Mouse (Mus musculus): ENCODE data around the gene Hao2. TPM values are rescaled to one million over a fixed set of nuclear protein-coding genes. Genes with fewer than 3 reads are reported as not detected.

The Hao2 gene
- polyA plus RNA-seq, 1 experiment = 0.97 TPM

- Histone ChIP-seq H3K4me1 (ENCODE audit: control insufficient read depth, insufficient read depth, low read length) (no peaks in the 10 kb centered on the region), H3K27ac (ENCODE audit: control insufficient read depth, insufficient read depth, low read depth, low read length, poor library complexity) (no peak overlapping the region), H3K4me3 (replicated peaks; ENCODE audit: control insufficient read depth, low read depth, low read length) (no peak overlapping the region)
- 51% methylated on average over 2 of the region's 2 CpGs for whole genome bisulfite sequencing
- TF ChIP-seq CTCF (IDR thresholded peaks at IDR 0.05; ENCODE audit: control insufficient read depth, insufficient read depth, low read length) (no peak), POLR2A (IDR thresholded peaks at IDR 0.05; ENCODE audit: borderline replicate concordance, control insufficient read depth, low read depth, low read length) (no peak)
Observed at GRCm38 (mm10) chr3:98888206-98888605, 4.8 kb downstream of the Hao2 start.

DNA sequence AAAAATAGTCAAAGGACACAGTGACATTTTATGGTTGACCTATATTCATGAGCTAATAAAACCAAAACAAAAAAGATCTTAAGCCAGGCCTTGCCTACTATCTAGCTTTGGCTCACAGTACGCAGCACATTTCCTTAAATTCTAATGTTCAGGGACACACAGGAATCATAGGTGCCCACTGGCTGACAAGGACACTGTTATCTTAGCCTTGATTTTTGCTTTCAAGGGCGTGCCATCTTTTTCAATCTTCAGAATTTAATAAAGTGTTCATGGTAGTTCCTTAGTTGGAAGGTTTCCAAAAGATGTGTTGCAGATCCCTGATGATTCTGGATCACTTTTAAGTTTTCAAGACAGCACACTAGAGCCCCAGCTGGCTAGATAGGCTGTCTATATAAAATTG lies 12.2 kb downstream of the Hao2 start:
- no peak for TF ChIP-seq CTCF (IDR thresholded peaks at IDR 0.05; ENCODE audit: control insufficient read depth, insufficient read depth, low read length)
- no peak for TF ChIP-seq POLR2A (IDR thresholded peaks at IDR 0.05; ENCODE audit: borderline replicate concordance, control insufficient read depth, low read depth, low read length)
- 72% methylated on average over 2 of the region's 2 CpGs for WGBS
- H3K4me3 ChIP-seq (replicated peaks; ENCODE audit: control insufficient read depth, low read depth, low read length) = no peak overlapping the region
- no peak overlapping the region for H3K27ac ChIP-seq (ENCODE audit: control insufficient read depth, insufficient read depth, low read depth, low read length, poor library complexity)
- H3K4me1 ChIP-seq (ENCODE audit: control insufficient read depth, insufficient read depth, low read length) = no peaks in the 10 kb centered on the region

DNA sequence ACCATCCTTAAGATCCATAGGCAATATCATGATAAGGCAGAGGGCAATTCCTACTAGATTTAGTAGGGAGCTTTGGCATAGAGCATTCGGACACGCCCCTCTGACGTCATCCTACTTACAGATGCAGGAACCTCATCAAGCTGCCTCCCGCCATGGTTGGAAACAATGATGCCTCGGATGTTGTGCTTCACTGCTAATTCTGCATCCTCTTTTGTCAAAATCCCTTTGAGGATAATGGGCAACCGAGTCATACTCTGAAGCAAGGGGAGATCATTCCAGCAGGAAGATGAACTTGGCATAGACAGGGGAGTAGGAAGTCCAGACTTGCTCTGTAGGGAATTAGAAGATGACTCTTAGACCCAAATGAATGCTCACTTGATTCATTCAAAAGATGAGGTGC lies 12.8 kb downstream of the Hao2 start:
- H3K4me3 ChIP-seq (replicated peaks; ENCODE audit: control insufficient read depth, low read depth, low read length) = no peak overlapping the region
- H3K4me1 ChIP-seq (ENCODE audit: control insufficient read depth, insufficient read depth, low read length) = no peaks in the 10 kb centered on the region
- WGBS = 66% methylated on average over 6 of the region's 6 CpGs
- H3K27ac ChIP-seq (ENCODE audit: control insufficient read depth, insufficient read depth, low read depth, low read length, poor library complexity) = no peak overlapping the region
- no peak for TF ChIP-seq POLR2A (IDR thresholded peaks at IDR 0.05; ENCODE audit: borderline replicate concordance, control insufficient read depth, low read depth, low read length)
- TF ChIP-seq CTCF (IDR thresholded peaks at IDR 0.05; ENCODE audit: control insufficient read depth, insufficient read depth, low read length) = no peak

DNA sequence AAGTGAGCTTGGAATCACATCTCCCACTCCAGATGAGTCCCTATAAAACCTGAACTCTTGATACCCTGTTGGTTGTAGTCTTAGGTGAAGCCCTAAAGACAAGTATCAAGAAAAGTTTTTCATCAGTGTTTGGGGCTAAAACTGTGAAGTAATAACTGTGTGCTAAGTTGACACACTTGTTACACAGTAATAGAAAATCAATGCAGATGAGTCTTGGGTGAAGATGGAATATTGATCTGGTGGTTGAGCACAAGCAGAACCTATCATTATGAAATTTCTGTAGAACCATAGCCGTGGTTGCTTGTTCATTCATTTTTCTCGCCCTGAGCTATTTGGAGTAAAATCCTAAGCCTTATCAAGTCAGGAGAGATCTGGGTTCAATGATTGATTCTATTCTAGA lies 24.8 kb downstream of the Hao2 start:
- WGBS = 67% methylated on average over 2 of the region's 2 CpGs
- Histone ChIP-seq H3K27ac (ENCODE audit: control insufficient read depth, insufficient read depth, low read depth, low read length, poor library complexity) (no peak overlapping the region), H3K4me3 (replicated peaks; ENCODE audit: control insufficient read depth, low read depth, low read length) (no peak overlapping the region), H3K4me1 (ENCODE audit: control insufficient read depth, insufficient read depth, low read length) (no peaks in the 10 kb centered on the region)
- TF ChIP-seq CTCF (IDR thresholded peaks at IDR 0.05; ENCODE audit: control insufficient read depth, insufficient read depth, low read length) (no peak), POLR2A (IDR thresholded peaks at IDR 0.05; ENCODE audit: borderline replicate concordance, control insufficient read depth, low read depth, low read length) (no peak)

GRCm38 (mm10) chr3:98862800-98863199 lies 30.2 kb downstream of the Hao2 start:
- TF ChIP-seq CTCF (IDR thresholded peaks at IDR 0.05; ENCODE audit: control insufficient read depth, insufficient read depth, low read length) (no peak), POLR2A (IDR thresholded peaks at IDR 0.05; ENCODE audit: borderline replicate concordance, control insufficient read depth, low read depth, low read length) (no peak)
- WGBS = 79% methylated on average over 1 of the region's 1 CpGs

DNA sequence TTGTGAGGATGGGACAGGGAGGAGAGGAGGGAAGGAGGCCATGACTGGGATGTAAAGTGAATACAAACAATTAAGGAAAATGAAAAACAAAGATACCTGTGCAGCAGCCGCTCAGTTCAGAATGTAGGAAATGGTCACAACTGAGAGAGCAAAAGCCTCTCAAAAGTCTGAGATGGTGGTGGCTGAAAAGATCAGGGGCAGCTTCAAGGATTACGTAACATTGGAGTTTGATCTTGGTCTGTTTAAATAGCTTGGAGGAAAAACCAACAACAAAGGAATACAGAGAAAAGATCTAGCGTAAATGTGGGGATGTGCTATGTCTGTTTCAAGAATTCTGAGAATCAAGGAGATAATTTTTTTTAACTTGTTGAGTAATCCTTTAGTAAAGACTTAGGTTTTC lies 33.5 kb downstream of the Hao2 start, which contains the start of gene Hsd3b1:
Gene Hsd3b1, minus strand, starts transcription at position 219 of the 400 bp plus-strand sequence.
- H3K4me1 ChIP-seq (ENCODE audit: control insufficient read depth, insufficient read depth, low read length) = no peaks in the 10 kb centered on the region
- TF ChIP-seq POLR2A (IDR thresholded peaks at IDR 0.05; ENCODE audit: borderline replicate concordance, control insufficient read depth, low read depth, low read length) = no peak
- TF ChIP-seq CTCF (IDR thresholded peaks at IDR 0.05; ENCODE audit: control insufficient read depth, insufficient read depth, low read length) = no peak
- no peak within 1 kb of the TSS for H3K27ac ChIP-seq (ENCODE audit: control insufficient read depth, insufficient read depth, low read depth, low read length, poor library complexity)
- H3K4me3 ChIP-seq (replicated peaks; ENCODE audit: control insufficient read depth, low read depth, low read length) = no peak within 1 kb of the TSS
- 71% methylated on average over 3 of the region's 3 CpGs for WGBS

More at GRCm38 (mm10) chr3:98862800-98863199, 30.2 kb downstream of the Hao2 start:
- Histone ChIP-seq H3K4me1 (ENCODE audit: control insufficient read depth, insufficient read depth, low read length) (no peaks in the 10 kb centered on the region), H3K4me3 (replicated peaks; ENCODE audit: control insufficient read depth, low read depth, low read length) (no peak overlapping the region), H3K27ac (ENCODE audit: control insufficient read depth, insufficient read depth, low read depth, low read length, poor library complexity) (no peak overlapping the region)

DNA sequence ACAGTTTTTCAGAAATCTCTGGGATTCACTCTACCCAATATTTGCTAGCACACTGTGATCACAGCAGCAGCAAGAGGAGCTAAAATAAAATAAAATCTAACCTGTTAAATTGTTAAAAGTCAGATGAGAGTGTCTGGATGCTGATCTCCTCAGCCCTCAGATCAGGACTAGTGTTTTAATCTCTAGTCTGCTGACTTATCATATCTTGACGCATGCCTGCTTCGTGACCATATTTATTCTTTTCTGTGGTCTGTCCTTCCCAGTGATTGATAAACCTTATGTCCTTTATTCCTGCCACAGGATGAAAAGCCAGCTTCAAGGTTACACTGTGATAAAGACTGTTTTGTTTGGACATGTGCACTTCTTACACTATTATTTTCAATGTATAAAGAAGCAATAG lies 35.0 kb downstream of the Hao2 start:
- no peak overlapping the region for H3K27ac ChIP-seq (ENCODE audit: control insufficient read depth, insufficient read depth, low read depth, low read length, poor library complexity)
- TF ChIP-seq CTCF (IDR thresholded peaks at IDR 0.05; ENCODE audit: control insufficient read depth, insufficient read depth, low read length) (no peak), POLR2A (IDR thresholded peaks at IDR 0.05; ENCODE audit: borderline replicate concordance, control insufficient read depth, low read depth, low read length) (no peak)
- no peaks in the 10 kb centered on the region for H3K4me1 ChIP-seq (ENCODE audit: control insufficient read depth, insufficient read depth, low read length)
- H3K4me3 ChIP-seq (replicated peaks; ENCODE audit: control insufficient read depth, low read depth, low read length) = no peak overlapping the region
- WGBS = 91% methylated on average over 2 of the region's 2 CpGs

- Histone ChIP-seq H3K27ac (ENCODE audit: control insufficient read depth, insufficient read depth, low read depth, low read length, poor library complexity) (no peak overlapping the region), H3K4me1 (ENCODE audit: control insufficient read depth, insufficient read depth, low read length) (no peaks in the 10 kb centered on the region), H3K4me3 (replicated peaks; ENCODE audit: control insufficient read depth, low read depth, low read length) (no peak overlapping the region)
- TF ChIP-seq POLR2A (IDR thresholded peaks at IDR 0.05; ENCODE audit: borderline replicate concordance, control insufficient read depth, low read depth, low read length) = no peak
- no peak for TF ChIP-seq CTCF (IDR thresholded peaks at IDR 0.05; ENCODE audit: control insufficient read depth, insufficient read depth, low read length)
- WGBS = 30% methylated on average over 1 of the region's 1 CpGs
Observed at GRCm38 (mm10) chr3:98856892-98857291, 36.1 kb downstream of the Hao2 start.

DNA sequence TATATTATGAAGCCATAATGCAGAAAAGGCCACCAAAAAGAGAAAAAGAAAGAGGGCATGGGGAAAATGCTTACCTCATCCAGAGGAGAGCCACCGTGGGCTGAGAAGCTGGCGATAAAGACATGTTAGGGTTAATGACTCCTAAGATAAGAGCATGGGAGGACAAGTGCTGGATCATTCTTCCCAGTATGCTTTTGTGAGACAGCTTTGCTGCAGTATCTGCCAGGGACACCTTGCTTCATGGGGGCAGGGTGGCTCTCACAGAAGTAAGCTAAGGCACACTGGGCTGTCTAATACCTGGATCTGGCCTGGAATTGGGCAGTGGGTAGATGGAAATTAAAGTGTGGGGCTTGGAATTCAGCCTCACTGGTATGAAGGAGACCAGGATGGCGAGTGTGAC lies 37.9 kb downstream of the Hao2 start:
- no peak overlapping the region for H3K4me3 ChIP-seq (replicated peaks; ENCODE audit: control insufficient read depth, low read depth, low read length)
- WGBS = 63% methylated on average over 3 of the region's 3 CpGs
- H3K27ac ChIP-seq (ENCODE audit: control insufficient read depth, insufficient read depth, low read depth, low read length, poor library complexity) = no peak overlapping the region
- TF ChIP-seq CTCF (IDR thresholded peaks at IDR 0.05; ENCODE audit: control insufficient read depth, insufficient read depth, low read length) (no peak), POLR2A (IDR thresholded peaks at IDR 0.05; ENCODE audit: borderline replicate concordance, control insufficient read depth, low read depth, low read length) (no peak)
- H3K4me1 ChIP-seq (ENCODE audit: control insufficient read depth, insufficient read depth, low read length) = no peaks in the 10 kb centered on the region

All from bone marrow, adult 2 months (tissue).